Mouse (Mus musculus) cerebellum, adult 2 months (tissue): ENCODE results near the gene Gas7.

ENCODE experiments used
- CTCF ChIP-seq: fragments of 200-500 bp; IDR thresholded peaks from 2 replicates; pipeline ENCODE4 v1.5.1; 2011; ENCODE audit warnings: low read depth, mild to moderate bottlenecking, control low read depth, low read length, moderate library complexity, borderline replicate concordance; ENCODE audit not compliant: insufficient read depth
- POLR2A ChIP-seq: fragments of 200-500 bp; IDR thresholded peaks from 2 replicates; pipeline ENCODE4 v1.6.1; 2011; ENCODE audit warnings: low read length, control low read depth, borderline replicate concordance; ENCODE audit not compliant: insufficient read depth

DNA sequence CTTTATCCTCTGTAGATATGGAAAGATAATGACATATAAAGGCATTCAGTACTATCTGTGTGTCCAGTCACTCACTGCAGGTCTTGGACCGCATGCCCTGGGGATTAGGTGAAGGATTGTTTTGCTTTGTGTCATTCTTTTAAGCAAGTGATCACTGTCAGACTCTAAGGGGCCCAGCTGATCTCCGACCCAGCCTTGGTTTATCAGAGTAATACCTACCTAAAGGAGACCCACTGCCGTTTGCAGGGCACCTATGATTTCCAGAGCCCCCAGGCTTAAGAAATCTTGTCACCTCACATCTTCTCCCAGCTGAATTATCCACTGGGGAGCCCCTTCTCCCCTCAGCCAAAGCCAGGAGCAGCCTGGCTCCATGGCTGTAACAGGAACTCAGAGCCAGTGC lies 70.6 kb downstream of the Gas7 start:
- TF ChIP-seq CTCF (no peak), POLR2A (no peak)
